Mouse (Mus musculus) 3T3-L1 (cell line): ENCODE results near the gene Gcsam.

Source experiments
- DNase-seq: peaks from one replicate; pipeline ENCODE4 v3.0.0-alpha.2; 2015; ENCODE audit warnings: low read depth, low spot score

Gene Gcsam

DNA sequence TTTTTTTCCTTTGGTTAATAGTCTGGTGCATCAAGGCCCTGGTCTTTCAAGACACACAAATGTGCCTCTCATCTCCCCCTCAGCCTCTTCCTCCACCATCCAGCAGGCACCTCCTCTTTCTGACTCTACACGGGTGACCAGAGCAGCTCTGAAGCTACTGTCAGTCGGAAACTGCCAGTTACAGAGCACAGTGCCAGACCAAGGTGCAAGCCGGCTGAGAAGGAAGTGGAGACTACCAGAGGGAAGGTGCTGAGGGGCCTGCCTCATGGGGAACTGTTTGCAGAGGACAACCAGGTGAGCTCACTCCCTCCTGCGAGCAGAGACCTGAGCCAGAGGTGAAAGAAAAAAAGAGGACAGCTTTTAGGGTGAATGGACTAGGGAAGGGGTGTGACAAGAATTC lies at the start of gene Gcsam:
Gene Gcsam (plus strand): TSS at position 114 of the 400 bp plus-strand sequence.
- DNase-seq: no peak

DNA sequence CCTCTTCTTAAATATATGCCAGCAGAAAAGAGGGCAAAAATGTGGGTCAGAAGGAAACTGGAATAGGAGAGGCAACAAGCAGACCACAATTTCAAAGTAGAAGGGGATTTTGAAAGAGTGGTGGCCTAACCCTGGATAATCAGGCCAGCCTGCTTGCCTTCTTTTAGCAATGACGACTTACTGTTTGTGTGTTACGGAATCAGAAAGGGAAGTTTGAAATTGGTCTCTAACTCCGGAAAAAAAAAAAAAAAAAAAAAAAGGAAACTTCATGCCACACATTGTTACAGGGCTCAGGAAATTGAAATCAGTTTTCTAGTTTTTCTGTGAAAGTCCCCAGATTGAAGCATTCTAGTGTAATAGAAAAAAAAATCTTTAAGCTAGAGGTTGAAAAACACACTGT lies 48.4 kb upstream of the Gcsam start:
- no peak for DNase-seq

DNA sequence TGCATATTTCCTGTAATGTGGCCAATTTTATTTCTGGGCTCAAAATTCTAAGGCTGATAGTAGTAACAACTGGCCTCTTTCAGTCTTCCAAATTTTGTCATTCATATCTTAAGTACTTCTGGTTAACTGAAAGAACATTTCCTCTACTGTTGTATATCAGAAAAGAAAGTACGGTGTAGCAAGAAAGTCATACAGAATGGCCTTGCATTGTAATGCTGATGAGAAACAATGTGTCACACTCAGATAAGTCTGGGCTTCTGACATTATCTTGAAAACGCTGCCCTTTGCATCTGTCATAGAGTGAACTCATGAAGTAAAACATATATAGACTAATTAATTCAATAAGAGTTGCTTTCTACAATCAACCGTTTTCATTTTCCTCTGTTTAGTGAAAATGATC lies 37.9 kb upstream of the Gcsam start:
- DNase-seq: no peak

DNA sequence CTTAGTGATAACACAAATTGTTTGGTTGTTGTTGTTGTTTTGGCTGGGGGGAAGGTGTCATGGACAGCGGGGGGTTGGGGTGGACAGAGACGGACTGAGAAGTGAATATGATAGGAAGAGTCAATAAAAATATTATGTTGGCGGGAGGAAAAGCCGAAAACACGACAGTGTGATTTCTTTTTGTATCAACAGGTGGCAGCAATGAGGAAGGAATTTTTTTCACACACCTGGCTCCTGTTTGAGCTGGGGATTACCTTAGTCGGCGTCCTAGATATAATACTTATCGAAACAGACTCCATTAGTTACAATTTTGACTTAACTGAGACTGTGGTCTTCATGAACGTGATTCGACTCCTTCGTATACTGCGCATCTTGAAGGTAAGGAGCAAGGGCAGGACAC lies 30.3 kb upstream of the Gcsam start:
- DNase-seq: no peak

DNA sequence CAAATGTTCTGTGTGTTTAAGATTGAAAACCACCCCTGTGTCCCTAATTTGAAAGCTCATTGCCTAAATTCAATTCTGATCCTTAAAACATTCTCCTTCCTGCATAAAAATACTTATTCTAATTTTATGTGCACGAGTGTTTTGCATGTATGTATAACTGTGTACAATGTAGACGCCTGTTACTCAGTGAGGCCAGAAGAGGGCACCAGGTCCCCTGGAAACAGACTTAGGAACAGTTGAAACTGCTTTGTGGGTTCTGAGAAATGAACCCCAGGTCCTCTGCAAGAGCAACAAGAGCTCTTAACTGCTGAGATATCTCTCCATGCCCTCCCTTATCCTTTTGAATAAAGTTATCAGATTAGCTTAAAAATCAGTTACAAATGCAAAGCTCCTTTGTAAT lies 27.7 kb upstream of the Gcsam start:
- peak; percentile 27 for DNase-seq

DNA sequence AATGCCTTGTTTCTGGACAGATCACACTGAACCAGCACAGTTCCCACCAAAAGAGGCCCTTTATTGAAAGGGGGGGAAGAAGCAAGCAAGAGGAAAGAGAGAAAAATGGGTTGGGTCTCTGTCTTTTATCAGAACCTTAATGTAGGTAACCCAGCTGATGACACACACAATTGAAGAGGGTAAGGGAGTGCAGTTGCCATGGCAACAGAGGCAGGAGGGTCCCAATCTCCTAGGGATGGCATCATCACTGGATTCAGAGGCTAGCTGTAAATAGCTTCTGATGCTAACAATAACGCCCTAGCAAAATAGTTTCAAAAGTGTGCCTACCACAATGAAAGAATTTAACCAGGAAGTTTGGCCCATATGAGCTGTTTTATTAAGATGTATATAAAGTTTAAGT lies 16.5 kb upstream of the Gcsam start:
- no peak for DNase-seq

DNA sequence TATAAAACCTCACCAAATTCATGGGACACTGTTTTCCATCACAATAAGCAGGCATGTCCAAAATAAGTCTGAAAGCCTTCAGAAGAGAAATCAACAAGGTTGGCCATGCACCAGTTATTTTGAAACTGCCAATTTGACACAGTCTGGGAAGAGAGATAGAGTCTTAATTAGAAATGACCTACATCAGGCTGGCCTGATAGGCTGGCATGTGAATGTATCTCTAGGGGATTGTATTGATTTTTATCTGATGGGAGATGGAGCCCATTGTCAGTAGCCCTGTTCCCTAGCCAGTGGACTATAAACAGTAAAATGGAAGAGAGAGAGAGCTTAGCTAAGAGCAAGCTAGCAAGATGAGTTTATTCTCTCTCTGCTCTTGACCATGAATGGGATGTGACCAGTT lies 14.7 kb upstream of the Gcsam start:
- DNase-seq: no peak

DNA sequence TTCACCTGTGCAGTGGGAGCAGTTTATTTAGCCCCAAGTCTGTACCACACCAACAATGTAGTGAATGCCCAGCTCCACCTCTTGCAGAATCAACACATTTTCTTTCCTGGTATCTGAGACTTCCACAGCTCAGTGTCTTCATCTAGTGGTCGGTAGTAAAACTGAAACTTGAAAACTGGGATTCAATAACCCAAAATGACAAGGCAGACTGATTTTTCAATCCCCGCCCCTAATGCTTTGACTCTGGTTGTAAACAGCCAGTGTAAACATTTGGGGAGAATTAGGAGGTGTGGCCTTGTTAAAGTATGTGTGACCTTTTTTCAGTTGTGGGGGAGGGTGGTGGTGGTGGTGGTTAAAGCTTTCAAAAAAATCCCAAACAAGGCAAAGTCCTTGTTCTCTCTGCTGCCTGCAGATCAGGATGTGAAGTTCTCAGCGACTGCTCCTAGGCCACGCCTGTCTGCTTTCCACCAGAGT lies 1.7 kb upstream of the Gcsam start:
- peak; percentile 70 for DNase-seq

DNA sequence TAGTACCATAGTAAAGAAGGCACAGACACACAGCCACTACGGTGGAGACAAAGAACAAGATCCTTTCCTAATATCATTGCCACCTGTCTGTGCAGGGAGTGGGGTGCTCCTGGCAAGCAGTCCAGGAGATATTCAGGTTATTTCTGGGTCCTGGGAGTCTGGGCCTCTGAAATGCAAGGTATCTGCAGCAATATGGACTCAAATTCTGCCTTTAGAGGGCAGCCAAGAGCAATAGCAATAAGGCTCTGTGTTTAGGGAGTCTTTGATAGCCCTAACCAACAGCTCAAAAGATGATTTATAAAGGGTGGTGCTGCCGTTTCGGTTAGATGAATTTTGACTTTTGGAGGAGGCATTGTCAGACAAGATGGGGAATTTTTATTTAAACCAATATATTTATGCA lies 880 bp upstream of the Gcsam start:
- peak; percentile 51 for DNase-seq

DNA sequence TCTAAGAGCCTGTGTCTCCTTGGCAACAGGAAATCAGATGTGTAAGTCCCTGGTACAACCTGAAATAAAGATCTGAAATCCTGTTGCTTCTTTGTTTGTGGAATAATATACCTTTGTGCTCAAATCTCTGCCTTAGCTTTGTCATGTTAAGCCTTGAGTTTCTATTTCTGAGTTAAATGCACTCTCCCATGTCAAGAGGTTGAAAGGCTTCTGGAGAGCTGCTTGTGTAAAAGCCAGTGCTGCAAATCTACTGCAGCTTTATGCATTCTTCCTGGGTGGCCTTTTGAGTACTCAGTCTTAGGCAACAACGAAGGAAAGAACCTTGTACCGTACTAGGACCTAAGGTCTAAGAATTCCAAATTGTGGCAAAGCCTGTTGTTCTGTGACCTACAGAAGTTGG lies 3.1 kb downstream of the Gcsam start:
- DNase-seq: no peak

DNA sequence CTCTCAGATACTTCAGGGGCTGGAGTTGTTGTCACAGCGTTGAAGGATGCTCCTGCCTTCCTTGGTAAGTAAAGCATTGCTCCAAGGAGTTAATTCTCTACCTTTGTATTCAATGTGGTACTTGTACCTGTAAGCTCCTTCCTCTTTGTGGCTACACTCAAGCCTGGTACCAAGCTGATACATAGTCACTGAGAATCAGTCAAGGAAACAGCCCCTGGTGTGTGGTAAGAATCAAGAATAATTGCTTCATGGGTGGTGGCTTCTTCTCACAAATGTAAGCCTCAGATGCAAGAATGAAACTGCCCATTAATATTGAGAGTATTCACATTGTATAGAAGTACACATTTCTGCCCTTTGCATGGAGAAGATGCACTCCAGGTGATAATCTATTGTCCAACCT lies 5.8 kb downstream of the Gcsam start:
- DNase-seq: no peak

DNA sequence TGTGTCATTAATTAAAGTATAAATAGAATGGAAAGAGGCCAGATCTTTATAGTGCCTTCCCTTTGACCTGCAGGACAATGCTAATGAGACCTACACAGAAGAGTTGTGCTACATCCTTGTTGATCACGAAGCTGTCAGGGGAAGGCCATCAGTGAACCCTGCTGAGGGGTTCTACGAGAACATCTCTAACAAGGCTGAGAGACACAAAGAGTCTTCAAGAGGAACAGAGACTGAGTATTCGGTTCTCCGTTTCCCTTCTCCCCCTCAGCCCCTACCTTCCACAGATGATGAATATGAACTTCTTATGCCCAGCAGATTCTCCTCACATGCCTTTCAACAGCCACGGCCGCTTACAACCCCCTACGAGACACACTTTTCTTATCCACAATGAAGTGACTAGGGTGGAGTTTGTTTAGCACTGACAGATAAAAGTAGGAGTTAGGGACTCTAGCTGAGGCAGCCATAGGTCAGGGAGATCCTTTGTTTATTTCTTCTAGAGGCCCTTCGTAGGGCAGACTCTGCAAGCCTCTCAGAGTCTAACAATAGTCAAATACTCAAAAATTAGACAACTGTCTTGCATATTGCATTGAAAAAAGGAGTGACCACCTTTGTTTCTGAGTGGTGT lies 9.7 kb downstream of the Gcsam start:
- DNase-seq: no peak

DNA sequence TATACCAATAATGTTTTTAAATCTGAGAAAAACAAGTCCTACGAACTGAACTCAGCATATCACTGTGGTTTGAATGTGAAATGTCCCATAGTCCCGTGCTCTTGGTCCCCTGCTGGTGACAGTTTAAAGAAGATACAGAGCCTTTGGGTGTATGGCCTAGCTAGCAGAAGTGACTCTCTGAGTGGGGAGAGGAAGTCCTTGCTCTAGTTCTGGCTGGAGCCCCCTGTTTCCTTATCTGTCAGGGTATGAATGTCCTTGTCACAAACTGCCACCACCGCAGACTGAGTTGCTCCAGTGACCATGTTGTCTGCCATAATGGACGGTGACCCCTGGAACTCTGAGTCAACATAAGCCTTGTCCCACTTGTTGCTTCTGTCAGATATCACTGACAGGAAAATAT lies 13.1 kb downstream of the Gcsam start:
- no peak for DNase-seq

DNA sequence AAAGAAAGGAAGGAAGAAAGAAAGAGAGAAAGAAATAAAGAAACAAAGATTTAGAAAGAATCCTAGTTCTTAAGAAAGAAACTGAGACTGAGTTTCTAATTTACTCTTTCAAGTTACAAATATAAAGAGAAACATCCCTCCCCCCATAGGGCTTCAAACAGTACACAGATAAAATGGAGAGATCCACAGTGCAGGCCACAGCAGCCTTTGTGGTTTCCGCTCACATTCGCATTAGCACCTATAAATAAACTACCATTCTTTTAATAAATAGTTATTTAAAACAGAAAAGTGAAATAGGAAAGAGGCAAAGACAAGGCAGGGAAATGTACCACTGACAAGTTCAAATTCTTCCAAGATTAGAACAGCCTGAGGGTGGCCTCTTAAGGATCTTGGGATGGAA lies 14.6 kb downstream of the Gcsam start:
- no peak for DNase-seq

DNA sequence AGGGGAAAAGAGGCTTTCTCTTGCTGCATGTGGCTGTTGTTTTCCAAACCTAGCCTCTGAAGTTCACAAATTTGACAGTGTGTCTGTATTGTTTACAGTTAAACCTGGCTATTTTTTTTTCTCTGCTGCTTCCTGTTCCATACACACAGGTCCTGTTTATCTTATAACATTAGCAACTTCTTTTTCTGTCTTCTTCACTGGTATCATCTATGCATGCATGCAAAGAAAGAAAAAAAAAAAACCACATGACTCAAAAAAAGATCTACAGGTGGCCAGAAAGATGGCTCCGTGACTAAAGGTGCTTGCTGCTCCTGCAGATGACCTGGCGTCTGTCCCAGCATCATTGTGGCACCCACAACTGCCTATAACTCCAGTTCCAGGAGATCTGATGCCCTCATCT lies 15.2 kb downstream of the Gcsam start:
- no peak for DNase-seq

DNA sequence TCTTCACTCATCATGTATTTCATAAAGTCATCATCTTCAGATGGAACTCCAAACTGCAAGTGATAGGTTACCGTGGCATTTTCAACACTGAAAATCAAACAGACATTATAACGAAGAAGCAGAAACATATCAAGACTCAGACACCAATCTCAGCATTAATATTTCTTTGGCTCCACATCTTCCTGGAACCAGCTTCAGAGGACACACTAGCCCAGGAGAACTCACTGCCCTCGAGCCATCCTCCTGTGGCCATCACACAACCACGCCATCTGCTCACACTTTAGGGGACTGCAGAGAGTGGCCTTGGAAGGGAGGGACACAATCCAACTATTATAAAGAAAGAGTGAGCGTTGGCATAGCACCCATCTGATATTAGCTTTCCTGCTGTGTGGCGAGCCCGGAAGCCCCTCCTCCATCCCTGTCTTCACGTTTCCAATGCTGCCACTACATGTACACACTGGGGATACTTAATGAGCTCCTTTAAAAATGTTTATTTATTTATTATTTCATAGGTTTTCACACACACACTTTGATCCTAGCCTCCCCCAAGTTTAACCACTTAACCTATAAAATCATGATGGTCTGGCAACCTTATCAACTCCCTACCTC lies 19.4 kb downstream of the Gcsam start:
- no peak for DNase-seq

DNA sequence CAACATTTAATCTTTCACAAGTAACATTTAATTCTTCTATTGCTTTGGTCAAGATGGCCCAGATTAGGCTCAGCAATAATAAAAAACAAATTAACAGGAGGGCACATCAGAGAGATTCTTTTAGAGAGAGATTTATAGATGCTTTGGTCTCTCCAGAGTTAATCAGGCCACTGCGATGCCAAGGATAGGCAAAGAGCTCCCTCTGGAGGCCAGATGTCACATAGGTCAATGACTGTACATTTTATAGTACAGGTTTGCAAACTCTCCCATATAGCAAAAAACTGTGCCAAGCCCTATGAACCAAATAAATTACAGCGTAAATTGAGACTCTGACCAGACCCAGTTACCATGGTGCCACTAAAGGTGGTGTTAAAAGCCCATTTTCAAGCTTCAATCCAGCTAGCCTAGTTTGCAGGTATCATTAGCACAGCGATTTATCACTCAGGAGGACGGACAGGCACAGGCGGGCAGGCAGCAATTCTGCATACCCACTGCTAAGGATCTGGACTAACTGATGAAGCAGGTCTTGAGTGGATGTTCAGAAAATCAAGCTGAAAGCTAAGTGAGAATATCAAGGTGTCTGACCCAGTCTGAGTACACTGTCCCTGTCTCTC lies 20.3 kb downstream of the Gcsam start:
- DNase-seq: peak; percentile 84

DNA sequence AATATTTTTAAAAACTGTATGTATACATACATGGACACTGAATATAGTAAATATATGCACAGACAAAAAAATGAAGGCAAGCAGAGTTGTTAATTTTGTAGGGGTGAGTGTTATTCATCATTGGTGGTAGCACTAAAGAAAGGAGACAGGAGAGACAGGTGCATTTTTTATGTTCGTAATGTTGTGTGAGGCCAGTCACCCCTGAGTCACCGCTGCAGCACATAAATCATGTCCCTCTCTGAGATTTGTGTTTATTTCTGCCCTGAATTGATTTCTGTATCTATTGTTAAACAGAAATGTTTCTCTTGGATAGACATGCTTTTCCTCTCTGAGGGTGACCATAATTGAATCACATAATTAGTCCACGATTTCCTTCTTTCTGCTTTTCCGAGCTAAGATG lies 22.2 kb downstream of the Gcsam start:
- DNase-seq: no peak

DNA sequence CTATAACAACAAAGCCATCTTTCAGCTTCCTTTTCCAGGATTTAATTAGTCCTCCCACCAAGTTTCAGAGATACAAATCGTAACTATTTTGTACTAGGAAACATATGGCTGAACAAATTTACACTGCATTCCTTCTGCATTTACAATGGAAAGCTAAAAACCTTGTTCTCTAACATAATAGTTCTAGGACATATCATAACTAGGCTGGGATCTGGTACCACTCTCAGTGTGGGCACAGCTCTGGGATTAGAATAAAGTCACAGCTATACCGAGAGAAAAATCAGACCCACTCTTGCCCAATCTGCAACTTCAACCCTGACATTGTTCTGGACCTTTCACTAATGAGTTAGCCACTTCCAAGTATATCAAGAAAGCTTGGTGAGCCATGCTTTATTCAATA lies 25.6 kb downstream of the Gcsam start:
- no peak for DNase-seq

DNA sequence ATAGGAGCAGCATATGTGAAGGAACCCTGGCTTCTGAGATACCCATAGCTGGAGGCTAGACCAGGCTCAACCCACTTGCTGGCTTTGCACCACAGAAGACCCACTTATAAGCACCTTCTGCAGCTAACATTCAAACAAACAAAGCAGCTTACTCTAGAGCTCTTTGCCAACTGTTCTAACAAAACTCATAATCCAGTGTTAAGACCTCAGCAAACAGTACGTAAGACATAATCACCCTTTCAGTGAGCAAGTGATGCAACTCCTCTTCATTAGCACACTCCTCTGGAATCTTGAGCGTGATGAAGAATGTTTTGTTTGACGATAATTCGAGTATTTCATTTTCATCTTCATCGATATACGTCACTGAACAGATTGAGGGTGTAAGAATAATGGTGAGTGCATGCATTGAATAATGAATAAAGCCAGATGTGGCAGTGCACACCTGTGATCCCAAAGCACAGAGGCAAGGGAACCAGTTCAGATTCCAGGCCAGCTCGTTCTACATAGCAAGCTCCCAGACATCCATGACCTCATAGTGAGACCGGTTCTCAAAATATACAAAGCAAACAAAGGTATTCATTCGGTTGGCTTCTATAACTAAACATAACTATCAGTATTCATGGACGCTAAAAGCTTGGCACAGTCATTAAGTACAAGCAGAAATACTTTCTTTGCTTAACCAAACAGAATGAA lies 30.0 kb downstream of the Gcsam start:
- no peak for DNase-seq

DNA sequence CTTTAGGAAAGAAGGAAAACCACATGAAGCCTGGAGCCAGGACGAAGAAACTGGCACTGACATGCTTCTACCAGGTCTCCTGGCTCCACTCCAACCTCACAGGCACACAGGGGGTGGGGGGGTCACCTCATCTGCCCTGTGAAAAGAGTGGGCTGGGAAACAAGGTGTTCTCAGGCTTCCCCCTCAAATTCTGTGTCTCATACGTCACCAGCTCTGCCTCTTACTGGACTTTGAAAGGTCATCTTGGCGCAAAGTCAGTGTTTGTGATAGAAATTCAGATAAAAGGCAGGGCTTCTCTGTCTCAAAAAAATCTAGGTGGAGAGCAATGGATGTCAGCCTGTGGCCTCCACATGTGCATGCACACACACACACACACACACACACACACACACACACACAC lies 31.1 kb downstream of the Gcsam start:
- no peak for DNase-seq

DNA sequence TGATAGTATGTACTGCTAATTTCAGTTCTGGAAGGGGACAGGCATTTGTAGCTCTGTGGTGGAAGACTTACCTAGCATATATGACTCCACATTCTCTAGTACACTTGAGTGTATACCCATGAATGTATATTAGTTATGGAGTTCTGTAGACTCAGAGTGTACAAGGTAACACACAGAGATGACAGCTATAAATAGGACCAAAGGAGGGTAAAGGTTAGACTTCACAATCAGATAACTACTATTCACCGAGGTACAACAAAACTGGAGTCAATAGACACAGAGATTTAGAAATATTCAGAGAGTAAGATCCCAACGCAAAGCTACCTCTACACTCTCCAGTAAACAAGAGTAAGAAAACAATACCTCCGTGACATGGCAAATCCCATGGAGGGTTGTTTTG lies 33.8 kb downstream of the Gcsam start:
- DNase-seq: no peak

DNA sequence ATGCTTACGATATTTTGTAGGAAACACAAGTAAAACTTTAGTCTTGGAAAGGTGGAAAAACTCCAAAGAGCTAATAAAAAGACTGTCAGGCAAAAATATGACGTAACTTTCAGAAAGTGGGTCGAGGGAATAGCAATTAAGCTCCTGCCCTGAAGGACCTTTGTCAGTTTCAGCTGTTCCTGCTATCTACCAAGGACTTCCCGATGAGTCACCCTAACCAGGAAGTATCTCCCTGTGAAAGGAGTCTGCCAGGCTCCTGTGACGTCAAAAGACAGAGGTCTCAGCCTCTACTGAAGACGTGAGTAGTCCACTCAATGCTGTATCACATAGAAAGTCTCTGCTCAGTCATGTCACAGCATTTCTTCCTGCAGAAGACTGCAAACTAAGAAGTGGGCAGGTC lies 34.2 kb downstream of the Gcsam start:
- DNase-seq: peak; percentile 36
